Mouse (Mus musculus) adipocyte (in vitro differentiated cells): ENCODE data around the gene Terb1.

Experiments
- DNase-seq: peaks from one replicate; pipeline ENCODE4 v3.0.0-alpha.2; 2016; ENCODE audit warnings: low spot score

Gene Terb1

DNA sequence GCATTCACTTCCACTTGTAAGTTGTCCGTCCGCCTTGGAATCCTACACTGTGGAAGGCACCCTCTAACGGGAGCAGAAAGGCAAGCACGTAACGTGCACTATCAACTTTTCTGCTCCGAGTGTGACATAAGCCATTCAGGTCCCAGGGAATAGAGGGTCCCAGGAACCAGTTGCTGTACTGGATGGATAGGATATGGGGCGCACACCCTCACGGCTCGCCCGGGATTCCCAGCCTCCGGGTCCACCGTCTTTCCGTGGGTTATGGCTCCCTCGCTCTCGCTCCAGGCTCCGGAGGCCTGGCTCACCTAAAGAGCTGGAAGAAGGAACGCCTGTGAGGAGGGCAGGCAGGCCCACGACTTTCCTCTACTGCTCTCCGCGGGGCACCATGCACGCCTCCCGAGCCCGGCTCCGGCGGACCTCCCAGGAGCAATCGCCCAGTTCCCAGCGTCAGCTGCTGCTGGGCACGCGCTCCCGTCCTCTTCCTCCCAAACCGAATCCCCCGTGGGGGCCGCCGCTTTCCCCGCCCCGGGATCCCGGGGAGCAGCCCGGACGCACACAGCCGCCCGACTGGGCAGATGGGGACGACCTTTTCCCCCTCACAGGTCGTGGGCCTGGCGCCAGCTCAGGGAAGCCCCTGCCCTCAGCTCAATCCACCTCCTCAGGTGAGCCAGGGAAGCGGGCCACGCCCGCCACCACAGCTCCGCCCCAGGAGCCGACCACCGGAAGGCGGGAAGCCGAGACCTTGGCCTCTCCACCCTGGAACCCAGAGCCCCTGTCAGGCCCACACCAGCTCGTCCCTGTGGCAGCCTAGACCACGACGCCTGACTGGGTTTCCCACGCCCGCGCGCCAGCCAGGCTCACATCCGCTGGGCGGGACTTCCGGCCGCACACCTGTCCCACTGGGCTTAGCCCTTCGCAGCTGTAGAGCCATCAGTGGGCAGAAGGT, at the start of gene Terb1:
Gene Terb1, minus strand, starts transcription at position 850 of the 946 bp plus-strand sequence.
- no peak for DNase-seq

DNA sequence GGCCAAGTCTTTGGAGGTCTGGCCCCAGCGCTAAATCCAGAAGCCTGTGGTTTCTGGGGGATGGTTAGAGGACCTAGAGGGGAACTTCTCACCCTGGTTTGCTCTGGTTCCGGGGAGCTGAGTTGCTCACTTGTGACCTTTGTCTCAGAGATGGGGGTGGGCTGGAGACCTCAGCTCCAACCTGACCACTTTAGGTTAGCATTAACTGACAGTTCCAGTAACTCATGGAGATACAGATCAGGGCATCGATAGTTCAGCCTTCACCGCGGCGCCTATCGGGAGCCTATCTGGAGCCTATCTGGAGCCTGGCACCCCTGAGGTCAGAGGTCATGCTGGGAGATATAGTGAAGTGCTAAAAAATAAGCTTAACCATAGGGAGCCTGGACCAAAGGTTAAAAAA, 47.5 kb upstream of the Terb1 start:
- no peak for DNase-seq

GRCm38 (mm10) chr8:104555191-104555590, 45.5 kb upstream of the Terb1 start:
- DNase-seq = no peak

GRCm38 (mm10) chr8:104543440-104544045, 33.8 kb upstream of the Terb1 start:
- DNase-seq = no peak

DNA sequence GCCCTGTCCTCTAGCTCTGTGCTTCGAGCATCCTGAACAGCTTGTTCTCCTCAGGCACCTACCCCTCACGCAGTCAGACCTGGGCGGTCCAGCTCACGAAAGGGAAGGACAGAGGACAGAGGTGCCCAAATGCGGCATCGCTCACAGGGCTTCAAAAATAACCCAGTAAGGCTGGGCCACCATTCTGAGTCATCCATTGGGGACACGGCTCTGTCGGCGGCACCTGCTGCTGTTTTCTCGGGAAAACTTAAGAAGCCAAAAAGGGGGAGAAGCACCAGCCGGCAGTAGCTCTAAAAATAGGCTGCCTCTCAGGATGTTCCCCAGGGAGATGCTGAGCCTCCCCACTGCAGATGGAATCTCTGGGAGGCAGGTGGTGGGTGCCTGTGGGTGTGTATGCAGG, 32.5 kb upstream of the Terb1 start:
- DNase-seq = no peak

GRCm38 (mm10) chr8:104541515-104541880, 31.8 kb upstream of the Terb1 start:
- DNase-seq = no peak

- no peak for DNase-seq
These were observed 31.2 kb upstream of the Terb1 start for GRCm38 (mm10) chr8:104540710-104541514.

DNA sequence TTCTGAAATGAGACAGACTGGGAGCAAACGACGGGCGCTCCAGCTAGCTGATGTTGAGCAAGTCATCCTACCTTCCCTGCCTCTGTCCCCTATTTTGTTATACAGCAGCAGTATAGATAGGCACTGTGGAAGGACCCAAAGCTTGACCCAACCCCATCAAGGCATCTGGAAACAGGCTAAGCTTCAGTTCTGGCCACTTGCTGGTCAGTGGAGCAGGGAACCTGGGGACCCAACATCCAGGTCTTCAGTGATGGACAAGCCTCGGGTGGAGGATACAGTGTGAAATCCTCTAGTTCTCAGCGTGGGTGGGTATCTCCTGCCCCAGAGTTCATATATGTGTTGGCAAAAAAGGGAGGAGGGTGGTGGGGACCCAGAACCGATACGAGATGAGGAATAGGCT, 30.5 kb upstream of the Terb1 start:
- DNase-seq = no peak

DNA sequence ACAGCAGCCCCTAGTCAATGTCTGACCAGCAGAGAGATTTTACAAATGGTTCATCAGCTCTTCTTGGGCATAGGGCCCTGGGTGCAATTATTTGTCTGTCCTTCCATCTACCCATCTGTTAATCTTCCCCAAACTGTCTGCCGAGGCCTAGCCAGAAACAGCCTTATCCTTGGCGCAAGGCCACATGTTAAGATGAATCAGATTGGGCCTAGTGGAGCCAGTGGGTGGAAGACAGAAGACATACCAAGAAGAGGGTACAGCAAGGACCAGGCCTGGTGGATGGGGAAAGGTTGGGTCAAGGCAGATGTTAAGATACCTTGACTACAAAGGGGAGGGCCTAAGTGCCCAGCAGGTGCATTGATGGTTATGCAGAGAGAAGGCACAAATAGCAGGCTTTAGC, 29.9 kb upstream of the Terb1 start:
- DNase-seq = no peak

DNA sequence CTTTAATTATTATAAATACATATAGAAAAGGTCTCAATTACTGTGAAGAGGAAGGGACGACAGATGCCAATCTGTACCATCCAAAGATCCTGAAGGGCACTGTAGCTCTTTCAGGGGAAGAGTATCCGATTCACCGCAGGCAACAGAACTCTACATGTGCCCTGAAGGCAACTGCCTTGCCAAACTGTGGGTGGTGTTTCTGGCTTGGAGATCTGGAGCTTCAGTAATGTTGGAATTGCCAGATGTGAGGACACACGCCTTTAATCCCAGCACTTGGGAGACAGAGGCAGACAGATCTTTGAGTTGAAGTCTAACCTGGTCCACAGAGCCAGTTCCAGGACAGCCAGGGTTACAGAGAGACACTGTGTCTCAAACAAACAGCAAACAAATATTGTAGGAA, 29.2 kb upstream of the Terb1 start:
- DNase-seq = no peak

DNA sequence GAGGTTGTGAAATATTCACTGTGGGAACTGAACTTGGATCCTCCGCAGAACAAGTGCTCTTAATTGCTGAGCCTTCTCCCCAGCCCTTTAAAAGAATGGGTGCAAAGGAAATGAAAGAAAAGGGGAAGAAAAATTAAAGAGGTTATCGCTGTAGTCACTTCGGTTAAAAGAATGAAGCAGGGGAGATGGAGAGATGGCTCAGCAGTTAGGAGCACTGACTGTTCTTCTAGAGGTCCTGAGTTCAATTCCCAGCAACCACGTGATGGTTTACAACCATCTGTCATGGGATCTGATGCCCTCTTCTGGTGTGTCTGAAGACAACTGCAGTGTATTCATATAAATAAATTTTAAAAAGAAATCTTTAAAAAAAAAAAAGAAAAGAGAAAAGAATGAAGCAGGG, 26.3 kb upstream of the Terb1 start:
- DNase-seq = no peak

GRCm38 (mm10) chr8:104535378-104535777, 25.7 kb upstream of the Terb1 start:
- DNase-seq = peak; percentile 23

GRCm38 (mm10) chr8:104534779-104535141, 25.1 kb upstream of the Terb1 start:
- DNase-seq = no peak

DNA sequence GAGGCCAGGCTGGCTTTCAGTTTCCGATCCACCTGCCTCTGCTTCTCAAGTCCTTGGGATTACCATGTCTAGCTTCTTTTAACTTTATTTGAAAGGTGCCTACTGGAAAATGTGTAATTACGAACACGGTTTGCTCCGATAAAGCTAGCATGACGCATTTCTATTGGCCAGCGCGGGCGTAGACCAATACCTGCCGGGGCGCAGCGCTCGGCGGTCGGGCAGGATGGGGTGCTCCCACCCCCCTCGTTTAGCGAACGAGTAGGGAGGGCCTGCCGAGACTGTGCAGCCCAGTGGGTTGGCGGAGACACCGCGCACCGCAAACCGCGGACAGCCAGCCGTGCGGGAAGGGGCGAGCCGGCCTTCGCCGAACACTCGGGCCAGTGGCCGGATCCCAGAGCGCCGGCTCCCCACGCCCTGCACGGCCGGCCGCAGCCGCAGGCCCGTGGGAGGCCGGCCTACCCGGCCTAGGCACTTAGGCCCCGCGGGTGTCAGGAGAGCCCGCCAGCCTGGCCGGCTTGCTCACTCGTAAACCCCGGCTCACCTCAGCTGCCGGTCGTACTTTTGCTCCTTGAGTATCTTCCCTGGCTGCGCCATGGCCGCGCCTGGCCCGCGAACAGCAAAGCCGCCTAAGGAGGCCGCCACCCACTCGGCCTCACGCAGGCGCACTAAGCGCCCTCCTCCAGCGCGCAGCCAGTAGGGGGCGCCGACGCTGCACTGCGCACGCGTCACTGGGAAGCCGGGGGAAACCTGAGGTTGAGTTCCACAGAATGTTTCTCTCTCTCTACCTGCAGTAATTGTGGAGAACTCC, 24.5 kb upstream of the Terb1 start, which contains the start of the genes Nae1 and Car7:
Gene Nae1, minus strand, starts transcription at position 667 of the 808 bp plus-strand sequence.
Gene Car7, plus strand, starts transcription at position 719 of the 808 bp plus-strand sequence.
- peak; percentile 95 for DNase-seq

DNA sequence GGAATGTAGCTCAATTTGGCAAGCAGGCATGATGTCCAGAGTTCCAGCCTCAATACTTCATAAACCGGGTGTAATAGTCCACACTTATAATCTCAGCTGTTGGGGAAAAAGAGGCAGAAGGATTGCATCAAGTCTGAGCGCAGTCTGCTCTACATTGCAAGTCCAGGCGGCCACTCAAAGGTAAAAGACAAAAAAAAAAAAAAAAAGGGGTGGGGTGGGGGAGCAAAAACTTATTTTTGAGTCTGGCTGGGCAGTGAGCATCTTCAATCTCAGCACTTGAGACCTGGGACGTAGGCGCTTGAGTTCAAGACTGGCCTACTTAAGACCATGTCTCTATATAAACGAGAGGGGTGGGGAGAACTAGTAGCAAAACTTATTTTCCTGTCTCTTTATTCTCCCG, 23.8 kb upstream of the Terb1 start:
- no peak for DNase-seq

DNA sequence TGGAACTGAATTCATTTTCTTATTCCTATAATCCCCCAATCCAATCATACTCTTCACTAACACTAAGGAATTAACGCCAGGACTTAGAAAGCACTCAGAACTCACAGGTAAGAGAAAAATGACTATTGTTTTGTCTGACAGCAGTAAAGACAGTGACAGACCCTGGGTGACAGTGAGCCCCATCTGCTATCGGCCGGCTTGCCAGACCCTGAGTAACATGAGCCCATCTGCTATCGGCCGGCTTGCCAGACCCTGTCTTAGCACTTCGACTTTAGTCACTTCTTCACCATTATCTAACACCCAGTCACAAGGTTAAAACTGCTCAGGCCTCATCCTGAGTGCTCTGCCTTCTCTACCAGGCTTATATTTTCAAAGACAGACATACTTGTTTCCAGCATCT, 20.0 kb upstream of the Terb1 start:
- DNase-seq = no peak

- DNase-seq = no peak
These were observed 8.2 kb upstream of the Terb1 start for GRCm38 (mm10) chr8:104517872-104518271.

- DNase-seq = no peak
These were observed 424 bp upstream of the Terb1 start for GRCm38 (mm10) chr8:104510134-104510533.

GRCm38 (mm10) chr8:104479091-104479490, 30.6 kb downstream of the Terb1 start:
- DNase-seq = peak; percentile 52

DNA sequence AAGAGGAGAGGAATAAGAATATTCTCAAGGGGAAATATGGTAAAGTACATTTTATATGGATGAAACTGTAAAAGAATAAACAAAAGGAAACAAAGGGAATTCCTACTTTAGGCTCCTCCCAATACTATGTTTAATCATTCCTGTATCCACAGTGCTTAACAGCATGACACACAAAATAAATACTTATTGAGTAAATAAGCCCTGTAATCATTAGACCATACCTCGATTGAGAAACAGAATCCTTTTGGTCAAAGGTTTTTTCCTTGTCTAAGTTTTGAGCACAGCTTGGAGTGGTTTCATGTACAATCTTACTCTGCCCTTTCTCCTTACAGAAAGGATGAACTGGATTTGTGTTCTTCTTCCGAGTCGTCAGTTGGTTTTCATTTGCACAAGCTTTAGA, 37.2 kb downstream of the Terb1 start:
- DNase-seq = no peak

DNA sequence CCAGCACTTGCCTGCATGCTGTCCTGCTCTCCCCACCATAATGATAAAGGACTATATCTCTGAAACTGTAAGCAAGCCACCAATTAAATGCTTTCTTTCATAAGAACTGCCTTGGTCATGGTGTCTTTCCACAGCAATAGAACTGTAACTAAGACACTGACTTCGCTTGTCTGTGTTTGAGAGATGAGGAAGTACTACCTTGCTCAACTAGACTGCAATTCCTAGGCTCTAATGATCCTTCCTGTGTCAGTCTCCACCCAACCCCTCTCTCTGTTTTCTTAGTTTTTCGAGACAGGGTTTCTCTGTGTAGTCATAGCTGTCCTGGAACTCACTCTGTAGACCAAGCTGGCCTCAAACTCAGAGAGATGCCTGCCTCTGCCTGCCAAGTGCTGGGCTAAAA, 42.2 kb downstream of the Terb1 start:
- no peak for DNase-seq

- DNase-seq = no peak
These were observed 57.5 kb downstream of the Terb1 start for GRCm38 (mm10) chr8:104452177-104452576.
